Mouse (Mus musculus): ENCODE results near the gene Rccd1.

Rccd1 gene

GRCm38 (mm10) chr7:80260625-80261371, 63.5 kb downstream of the Rccd1 start, which contains the start of gene Ngrn:
TSS of gene Ngrn (plus strand) at chr7:80261215.
- peak; percentile 94 for DNase-seq (ENCODE audit: low spot score)

- DNase-seq (ENCODE audit: low spot score), result no peak
These were observed 66.5 kb downstream of the Rccd1 start for GRCm38 (mm10) chr7:80257706-80258105.

- DNase-seq (ENCODE audit: low spot score), result no peak
These were observed 68.3 kb downstream of the Rccd1 start for GRCm38 (mm10) chr7:80255981-80256380.

- no peak for DNase-seq (ENCODE audit: low spot score)
These were observed 71.4 kb downstream of the Rccd1 start for GRCm38 (mm10) chr7:80252886-80253285.

GRCm38 (mm10) chr7:80252437-80252836, 71.8 kb downstream of the Rccd1 start:
- no peak for DNase-seq (ENCODE audit: low spot score)

- DNase-seq (ENCODE audit: low spot score), result no peak
These were observed 77.4 kb downstream of the Rccd1 start for GRCm38 (mm10) chr7:80246859-80247258.

- peak; percentile 99 for DNase-seq (ENCODE audit: low spot score)
These were observed 78.0 kb downstream of the Rccd1 start, which contains the start of gene Ttll13 for GRCm38 (mm10) chr7:80246148-80246721. TSS of gene Ttll13 (plus strand) at chr7:80246376.

GRCm38 (mm10) chr7:80244851-80245250, 79.4 kb downstream of the Rccd1 start:
- DNase-seq (ENCODE audit: low spot score), result no peak

All from embryo, embryonic 10 days (tissue).